25 mouse cellular contexts compared by ENCODE assay signal in genomic region chr13:51064429-51064828, GRCm38 (mm10). TPM values are rescaled to one million over a fixed set of nuclear protein-coding genes. Genes with fewer than 3 reads are reported as not detected.
DNase-seq lines count a peak whose midpoint lies in the region; ATAC-seq and TF ChIP-seq lines count a peak whose summit lies in the region.
"Had no signal": no experiment of that assay in that cellular context is flagged by ENCODE, and none has a peak within 500 bp of the region (broad histone marks: within the 10 kb centered on the region; RNA-seq: fewer than 3 reads in every experiment).

No protein-coding gene starts in this region.

- peak overlapping the region; percentile 22 for H3K27ac ChIP-seq in ES-E14 (ENCODE audit: insufficient read depth, low read depth, low read length, poor library complexity, severe bottlenecking)
- H3K27ac ChIP-seq: forebrain, embryonic 10.5 days; forebrain, embryonic 13.5 days; gastrocnemius, adult 2 months; heart, embryonic 15.5 days; hindbrain, embryonic 10.5 days; hindbrain, embryonic 13.5 days; intestine, embryonic 15.5 days had no signal

- no peak overlapping the region for H3K4me3 ChIP-seq in ES-E14 (ENCODE audit: insufficient read depth in 1 of 2, low read depth in 1 of 2, low read length in 2 of 2, poor library complexity in 1 of 2, severe bottlenecking in 1 of 2)
- H3K4me3 ChIP-seq: forebrain, embryonic 10.5 days; forebrain, embryonic 13.5 days; gastrocnemius, adult 2 months; heart, embryonic 12.5 days; heart, embryonic 15.5 days; hindbrain, embryonic 10.5 days; hindbrain, embryonic 13.5 days; intestine, embryonic 15.5 days had no signal

- no peak for ATAC-seq in frontal cortex, adult (ENCODE audit: low TSS enrichment)
- ATAC-seq: forebrain, embryonic 13.5 days; forebrain, embryonic 16.5 days; hindbrain, embryonic 16.5 days; intestine, embryonic 15.5 days had no signal

- H3K9me3 ChIP-seq in ES-E14 (ENCODE audit: control insufficient read depth, insufficient read depth, low read depth, low read length): no peaks in the 10 kb centered on the region
- H3K9me3 ChIP-seq: forebrain, embryonic 10.5 days; forebrain, embryonic 13.5 days; heart, embryonic 12.5 days; heart, embryonic 15.5 days; hindbrain, embryonic 10.5 days; hindbrain, embryonic 13.5 days; intestine, embryonic 15.5 days had no signal

- H3K4me1 ChIP-seq in ES-E14 (ENCODE audit: control insufficient read depth in 2 of 2, insufficient read depth in 2 of 2, low read length in 2 of 2, poor library complexity in 1 of 2): peaks cover 3% of the 10 kb centered on the region in 2 experiments; a peak in 2 of 4 replicates
- H3K4me1 ChIP-seq: forebrain, embryonic 10.5 days; forebrain, embryonic 13.5 days; heart, embryonic 12.5 days; heart, embryonic 15.5 days; hindbrain, embryonic 13.5 days; intestine, embryonic 15.5 days had no signal

- in situ Hi-C loops in ES-E14 (cut with MboI; ENCODE audit: low sequenced_read_pairs in 2 of 2, unreplicated experiment in 2 of 2): no loop called here

- DNase-seq in spleen, postnatal 36 days (ENCODE audit: low spot score in 2 of 2): peak; percentile 36 to 49
- DNase-seq in spleen, adult 18-20 months: no peak
- DNase-seq in B cell, adult 2 months: peak; percentile 31 to 36
- DNase-seq in ES-E14 (ENCODE audit: low read depth, low spot score): no peak
- DNase-seq in splenic B cell, adult 2 months (ENCODE audit: low read depth, low spot score): peak; percentile 47
- DNase-seq in T-cell, adult 2 months (ENCODE audit: low spot score): no peak
- DNase-seq: adrenal gland, postnatal 14 days; cerebellum, adult 18-20 months; cerebellum, adult 9-10 months; cerebellum, postnatal 14 days; gastrocnemius, adult 2 months; gastrocnemius, postnatal 25 days; heart, adult 18-20 months; heart, postnatal 10 days; heart, postnatal 36 days had no signal

- no peak overlapping the region for H3K9ac ChIP-seq in ES-E14 (ENCODE audit: insufficient read depth, low read depth, low read length, poor library complexity, severe bottlenecking)
- H3K9ac ChIP-seq: forebrain, embryonic 13.5 days; heart, embryonic 12.5 days; heart, embryonic 15.5 days; hindbrain, embryonic 13.5 days; intestine, embryonic 15.5 days had no signal

- no peaks in the 10 kb centered on the region for H3K36me3 ChIP-seq in ES-E14 (ENCODE audit: control insufficient read depth, insufficient read depth, low read length, poor library complexity, severe bottlenecking)
- H3K36me3 ChIP-seq in splenic B cell, adult 2 months (ENCODE audit: control insufficient read depth, insufficient read depth, low read length, poor library complexity, severe bottlenecking): no peaks in the 10 kb centered on the region
- H3K36me3 ChIP-seq: forebrain, embryonic 10.5 days; heart, embryonic 12.5 days; heart, embryonic 15.5 days; hindbrain, embryonic 10.5 days; hindbrain, embryonic 13.5 days; intestine, embryonic 15.5 days had no signal

- no peaks in the 10 kb centered on the region for H3K27me3 ChIP-seq in splenic B cell, adult 2 months (ENCODE audit: control insufficient read depth, insufficient read depth, low read length, poor library complexity, severe bottlenecking)
- H3K27me3 ChIP-seq: forebrain, embryonic 13.5 days; heart, embryonic 12.5 days; heart, embryonic 15.5 days; hindbrain, embryonic 13.5 days; intestine, embryonic 15.5 days had no signal

TF ChIP-seq in ES-E14, 5 proteins besides CTCF, POLR2A, EP300 and RAD21:
- no peak for TF ChIP-seq CHD2 (IDR thresholded peaks at IDR 0.05; ENCODE audit: low read depth, low read length)
- no peak for TF ChIP-seq HCFC1 (IDR thresholded peaks at IDR 0.05; ENCODE audit: borderline replicate concordance, insufficient read depth, low read length)
- TF ChIP-seq ZNF384 (IDR thresholded peaks at IDR 0.05; ENCODE audit: low read depth, low read length): no peak
- no peak for TF ChIP-seq MAFK (IDR thresholded peaks at IDR 0.05; ENCODE audit: insufficient read depth, low read depth, low read length)
- no peak for TF ChIP-seq ZC3H11A (IDR thresholded peaks at IDR 0.05; ENCODE audit: borderline replicate concordance, low read depth, low read length)

RNA-seq across cellular contexts. Expression of gene Spin1, which starts 36.3 kb away (rescaled TPM):
- total RNA-seq in ES-E14 (2012; rRNA removed): 33.9 and 36.4 TPM in 2 replicates

Comparison
In these comparisons a context has a peak if more than half of its experiments do, and no peak if none do; other contexts are left out.
1. DNase-seq: peak in spleen, postnatal 36 days (2 of 2), B cell, adult 2 months (2 of 2) and splenic B cell, adult 2 months (single experiment); none in spleen, adult 18-20 months (0 of 2), ES-E14 (single experiment) and T-cell, adult 2 months (single experiment).